ENCODE assay signal across 11 mouse cellular contexts in genomic region chr3:135298560-135298959, GRCm38 (mm10). TPM values are rescaled to one million over a fixed set of nuclear protein-coding genes. Genes with fewer than 3 reads are reported as not detected.
DNase-seq lines count a peak whose midpoint lies in the region; ATAC-seq lines count a peak whose summit lies in the region.
"Had no signal": no experiment of that assay in that cellular context is flagged by ENCODE, and none has a peak within 500 bp of the region (broad histone marks: within the 10 kb centered on the region; RNA-seq: fewer than 3 reads in every experiment).

No protein-coding gene starts in this region.

- H3K27ac ChIP-seq in midbrain, embryonic 14.5 days (replicated peaks; ENCODE audit: low read depth, low read length) = no peak overlapping the region
- H3K27ac ChIP-seq: lung, embryonic 15.5 days; neural tube, embryonic 13.5 days had no signal

- no peak overlapping the region for H3K4me2 ChIP-seq in midbrain, embryonic 14.5 days (ENCODE audit: low read length)
- H3K4me2 ChIP-seq: lung, embryonic 15.5 days; neural tube, embryonic 13.5 days had no signal

- DNase-seq in frontal cortex, adult 2 months (ENCODE audit: extremely low spot score in 1 of 2, low spot score in 1 of 2) = peak; percentile 24 to 71
- DNase-seq in frontal cortex, postnatal 25 days (ENCODE audit: low spot score in 2 of 2) = no peak
- peak; percentile 8 for DNase-seq in lung, postnatal 25 days (ENCODE audit: low spot score)
- no peak for DNase-seq in lung, postnatal 4 days
- peak; percentile 34 to 58 for DNase-seq in adrenal gland, adult 18-20 months (ENCODE audit: low spot score in 2 of 2)
- peak; percentile 22 for DNase-seq in large intestine, adult 2 months (ENCODE audit: low read depth, low spot score)
- DNase-seq in midbrain, embryonic 14.5 days = no peak
- DNase-seq in cerebellum, postnatal 25 days = no peak
- DNase-seq: gastrocnemius, postnatal 36 days had no signal

- H3K36me3 ChIP-seq in midbrain, embryonic 14.5 days (ENCODE audit: control insufficient read depth, insufficient read depth, low read length) = no peaks in the 10 kb centered on the region
- H3K36me3 ChIP-seq: lung, embryonic 15.5 days; neural tube, embryonic 13.5 days had no signal

- no peak overlapping the region for H3K4me3 ChIP-seq in midbrain, embryonic 14.5 days (replicated peaks; ENCODE audit: low read depth, low read length)
- H3K4me3 ChIP-seq: lung, embryonic 15.5 days; neural tube, embryonic 13.5 days had no signal

- 0 out of 2 replicates have a peak, but pooled peaks cover 8% of the 10 kb centered on the region for H3K4me1 ChIP-seq in midbrain, embryonic 14.5 days (ENCODE audit: control insufficient read depth, insufficient read depth, low read length)
- H3K4me1 ChIP-seq: lung, embryonic 15.5 days; neural tube, embryonic 13.5 days had no signal

- no peaks in the 10 kb centered on the region for H3K27me3 ChIP-seq in midbrain, embryonic 14.5 days (ENCODE audit: control insufficient read depth, insufficient read depth, low read length)
- H3K27me3 ChIP-seq: lung, embryonic 15.5 days; neural tube, embryonic 13.5 days had no signal

- ATAC-seq in midbrain, embryonic 14.5 days (ENCODE audit: low FRiP score, low TSS enrichment) = no peak

- H3K9ac ChIP-seq in midbrain, embryonic 14.5 days (replicated peaks; ENCODE audit: low read length) = no peak overlapping the region
- H3K9ac ChIP-seq: lung, embryonic 15.5 days; neural tube, embryonic 13.5 days had no signal

- no peaks in the 10 kb centered on the region for H3K9me3 ChIP-seq in midbrain, embryonic 14.5 days (ENCODE audit: control insufficient read depth, low read length)
- H3K9me3 ChIP-seq: lung, embryonic 15.5 days; neural tube, embryonic 13.5 days had no signal

- WGBS in large intestine, adult 2 months = 13% methylated on average over 3 of the region's 3 CpGs
- WGBS in midbrain, embryonic 14.5 days = 91% methylated on average over 3 of the region's 3 CpGs

RNA-seq across cellular contexts. Expression of gene Slc9b2, which starts 8.9 kb away (rescaled TPM):
- polyA plus RNA-seq in frontal cortex, adult 2 months (2012; rRNA removed) = 2.5 and 3.6 TPM in 2 replicates
- total RNA-seq in adrenal gland, adult 18-20 months (2021) = 1 to 10 TPM in 1 of 2 experiments, under 1 TPM in 1; 0.76 to 2.0 TPM
- 0.03 and 0.11 TPM in 2 replicates for polyA plus RNA-seq in large intestine, adult 2 months (2012; rRNA removed)
- polyA plus RNA-seq in midbrain, embryonic 14.5 days (2014; fragmentation: Nextera tagmentation; extraction: Ambion mirVana) = 1.0 and 1.8 TPM in 2 replicates
- total RNA-seq: gastrocnemius, postnatal 36 days had no signal

RNA-seq across cellular contexts. Expression of gene Bdh2, which starts 17.5 kb away (rescaled TPM):
- polyA plus RNA-seq in frontal cortex, adult 2 months (2012; rRNA removed) = 2.7 and 4.0 TPM in 2 replicates
- 1 to 10 TPM; 2.8 to 3.6 TPM for total RNA-seq in adrenal gland, adult 18-20 months (2021)
- 0.90 and 0.92 TPM in 2 replicates for polyA plus RNA-seq in large intestine, adult 2 months (2012; rRNA removed)
- polyA plus RNA-seq in midbrain, embryonic 14.5 days (2014; fragmentation: Nextera tagmentation; extraction: Ambion mirVana) = 3.8 and 4.7 TPM in 2 replicates

RNA-seq across cellular contexts. Expression of gene Slc9b1, which starts 49.3 kb away (rescaled TPM):
- polyA plus RNA-seq in frontal cortex, adult 2 months (2012; rRNA removed) = 0.36 and 0.99 TPM in 2 replicates
- under 1 TPM in 1 of 2 experiments, not detected in 1; 0.36 TPM for total RNA-seq in adrenal gland, adult 18-20 months (2021)
- 0.10 TPM in 1 of 2 replicates, not detected in the other for polyA plus RNA-seq in large intestine, adult 2 months (2012; rRNA removed)
- polyA plus RNA-seq in midbrain, embryonic 14.5 days (2014; fragmentation: Nextera tagmentation; extraction: Ambion mirVana) = 0.82 TPM in 1 of 2 replicates, not detected in the other
- total RNA-seq: gastrocnemius, postnatal 36 days had no signal
- polyA plus RNA-seq: neural tube, embryonic 13.5 days had no signal

Comparison
In these comparisons a context has a peak if more than half of its experiments do, and no peak if none do; other contexts are left out.
1. DNase-seq: peak in frontal cortex, adult 2 months (2 of 2), lung, postnatal 25 days (single experiment), adrenal gland, adult 18-20 months (2 of 2) and large intestine, adult 2 months (single experiment); none in frontal cortex, postnatal 25 days (0 of 2), lung, postnatal 4 days (0 of 2), midbrain, embryonic 14.5 days (single experiment) and cerebellum, postnatal 25 days (0 of 2).